Mouse (Mus musculus): ENCODE data around the gene Abhd12b. TPM values are rescaled to one million over a fixed set of nuclear protein-coding genes. Genes with fewer than 3 reads are reported as not detected.
A peak's percentile ranks its signal among the peaks of the same experiment; 100 is the strongest.

Gene Abhd12b
- total and polyA plus RNA-seq, 3 experiments, result not detected

- no peak for DNase-seq
- no peak overlapping the region for H3K9ac ChIP-seq (ENCODE audit: low read depth, low read length)
- no peaks in the 10 kb centered on the region for H3K27me3 ChIP-seq (ENCODE audit: control insufficient read depth, insufficient read depth, low read length)
- WGBS, result 95% methylated on average over 6 of the region's 6 CpGs
- H3K79me2 ChIP-seq (replicated peaks; ENCODE audit: control insufficient read depth, insufficient read depth, low read length), result no peaks in the 10 kb centered on the region
- TF ChIP-seq POLR2A (IDR thresholded peaks at IDR 0.05; ENCODE audit: insufficient read depth, low read depth, low read length), result no peak
- no peak for TF ChIP-seq EP300 (IDR thresholded peaks at IDR 0.05; ENCODE audit: insufficient read depth, low read depth, low read length)
- TF ChIP-seq CTCF (IDR thresholded peaks at IDR 0.05), result no peak
- intact Hi-C loops (cut with DNase I), result no loop called here
- no peak overlapping the region for H3K27ac ChIP-seq
- H3K36me3 ChIP-seq (ENCODE audit: control insufficient read depth, insufficient read depth, low read length), result no peaks in the 10 kb centered on the region
- H3K4me1 ChIP-seq (ENCODE audit: control insufficient read depth, insufficient read depth, low read length), result no peaks in the 10 kb centered on the region
- no peak overlapping the region for H3K4me3 ChIP-seq
Observed at GRCm38 (mm10) chr12:70195426-70195825, 41.5 kb downstream of the Abhd12b start.

- intact Hi-C loops (cut with DNase I), result no loop called here
- TF ChIP-seq POLR2A (IDR thresholded peaks at IDR 0.05; ENCODE audit: insufficient read depth, low read depth, low read length) (no peak), EP300 (IDR thresholded peaks at IDR 0.05; ENCODE audit: insufficient read depth, low read depth, low read length) (no peak), CTCF (IDR thresholded peaks at IDR 0.05) (no peak)
- DNase-seq, result no peak
- no peaks in the 10 kb centered on the region for H3K36me3 ChIP-seq (ENCODE audit: control insufficient read depth, insufficient read depth, low read length)
- H3K4me3 ChIP-seq, result no peak overlapping the region
- H3K27ac ChIP-seq, result no peak overlapping the region
- no peak overlapping the region for H3K9ac ChIP-seq (ENCODE audit: low read depth, low read length)
- H3K4me1 ChIP-seq (ENCODE audit: control insufficient read depth, insufficient read depth, low read length), result no peaks in the 10 kb centered on the region
- no peaks in the 10 kb centered on the region for H3K27me3 ChIP-seq (ENCODE audit: control insufficient read depth, insufficient read depth, low read length)
- 83% methylated on average over 5 of the region's 5 CpGs for WGBS
- H3K79me2 ChIP-seq (replicated peaks; ENCODE audit: control insufficient read depth, insufficient read depth, low read length), result no peaks in the 10 kb centered on the region
Observed at GRCm38 (mm10) chr12:70196341-70196740, 42.4 kb downstream of the Abhd12b start.

GRCm38 (mm10) chr12:70201926-70202529, 48.1 kb downstream of the Abhd12b start:
- Histone ChIP-seq H3K27me3 (ENCODE audit: control insufficient read depth, insufficient read depth, low read length) (no peaks in the 10 kb centered on the region), H3K4me1 (ENCODE audit: control insufficient read depth, insufficient read depth, low read length) (no peaks in the 10 kb centered on the region), H3K79me2 (replicated peaks; ENCODE audit: control insufficient read depth, insufficient read depth, low read length) (no peaks in the 10 kb centered on the region), H3K4me3 (no peak overlapping the region), H3K9ac (ENCODE audit: low read depth, low read length) (no peak overlapping the region), H3K27ac (no peak overlapping the region), H3K36me3 (ENCODE audit: control insufficient read depth, insufficient read depth, low read length) (no peaks in the 10 kb centered on the region)
- 74% methylated on average over 5 of the region's 5 CpGs for WGBS
- intact Hi-C loops (cut with DNase I), result no loop called here
- DNase-seq, result no peak
- 0 out of 2 replicates have a peak, but pooled peaks have one; percentile 4 for TF ChIP-seq CTCF (IDR thresholded peaks at IDR 0.05)
- no peak for TF ChIP-seq EP300 (IDR thresholded peaks at IDR 0.05; ENCODE audit: insufficient read depth, low read depth, low read length)

- no peak overlapping the region for H3K9ac ChIP-seq (ENCODE audit: low read depth, low read length)
- intact Hi-C loops (cut with DNase I), result no loop called here
Observed at GRCm38 (mm10) chr12:70204433-70204832, 50.5 kb downstream of the Abhd12b start.

GRCm38 (mm10) chr12:70208214-70208613, 54.3 kb downstream of the Abhd12b start:
- H3K36me3 ChIP-seq (ENCODE audit: control insufficient read depth, insufficient read depth, low read length), result no peaks in the 10 kb centered on the region
- H3K9ac ChIP-seq (ENCODE audit: low read depth, low read length), result no peak overlapping the region
- no peak for TF ChIP-seq EP300 (IDR thresholded peaks at IDR 0.05; ENCODE audit: insufficient read depth, low read depth, low read length)
- no peak for TF ChIP-seq CTCF (IDR thresholded peaks at IDR 0.05)
- TF ChIP-seq POLR2A (IDR thresholded peaks at IDR 0.05; ENCODE audit: insufficient read depth, low read depth, low read length), result no peak
- H3K79me2 ChIP-seq (replicated peaks; ENCODE audit: control insufficient read depth, insufficient read depth, low read length), result no peaks in the 10 kb centered on the region
- H3K4me3 ChIP-seq, result no peak overlapping the region
- H3K27me3 ChIP-seq (ENCODE audit: control insufficient read depth, insufficient read depth, low read length), result no peaks in the 10 kb centered on the region
- H3K27ac ChIP-seq, result no peak overlapping the region
- WGBS, result 63% methylated on average over 5 of the region's 5 CpGs
- DNase-seq, result no peak
- intact Hi-C loops (cut with DNase I), result no loop called here
- no peaks in the 10 kb centered on the region for H3K4me1 ChIP-seq (ENCODE audit: control insufficient read depth, insufficient read depth, low read length)

More at GRCm38 (mm10) chr12:70204433-70204832, 50.5 kb downstream of the Abhd12b start:
- Histone ChIP-seq H3K4me1 (ENCODE audit: control insufficient read depth, insufficient read depth, low read length) (no peaks in the 10 kb centered on the region), H3K4me3 (no peak overlapping the region), H3K79me2 (replicated peaks; ENCODE audit: control insufficient read depth, insufficient read depth, low read length) (no peaks in the 10 kb centered on the region), H3K36me3 (ENCODE audit: control insufficient read depth, insufficient read depth, low read length) (no peaks in the 10 kb centered on the region), H3K27ac (no peak overlapping the region), H3K27me3 (ENCODE audit: control insufficient read depth, insufficient read depth, low read length) (no peaks in the 10 kb centered on the region)
- 80% methylated on average over 8 of the region's 8 CpGs for WGBS
- no peak for DNase-seq
- TF ChIP-seq POLR2A (IDR thresholded peaks at IDR 0.05; ENCODE audit: insufficient read depth, low read depth, low read length), result no peak
- TF ChIP-seq CTCF (IDR thresholded peaks at IDR 0.05), result no peak
- no peak for TF ChIP-seq EP300 (IDR thresholded peaks at IDR 0.05; ENCODE audit: insufficient read depth, low read depth, low read length)

GRCm38 (mm10) chr12:70212501-70212900, 58.6 kb downstream of the Abhd12b start:
- Histone ChIP-seq H3K79me2 (replicated peaks; ENCODE audit: control insufficient read depth, insufficient read depth, low read length) (no peaks in the 10 kb centered on the region), H3K36me3 (ENCODE audit: control insufficient read depth, insufficient read depth, low read length) (no peaks in the 10 kb centered on the region), H3K9ac (ENCODE audit: low read depth, low read length) (no peak overlapping the region), H3K4me3 (no peak overlapping the region), H3K27me3 (ENCODE audit: control insufficient read depth, insufficient read depth, low read length) (no peaks in the 10 kb centered on the region), H3K4me1 (ENCODE audit: control insufficient read depth, insufficient read depth, low read length) (no peaks in the 10 kb centered on the region), H3K27ac (no peak overlapping the region)
- TF ChIP-seq POLR2A (IDR thresholded peaks at IDR 0.05; ENCODE audit: insufficient read depth, low read depth, low read length), result no peak
- no peak for TF ChIP-seq CTCF (IDR thresholded peaks at IDR 0.05)
- no peak for TF ChIP-seq EP300 (IDR thresholded peaks at IDR 0.05; ENCODE audit: insufficient read depth, low read depth, low read length)
- WGBS, result 85% methylated on average over 4 of the region's 4 CpGs
- intact Hi-C loops (cut with DNase I), result no loop called here
- DNase-seq, result no peak

Data from heart, adult 2 months (tissue).